Mouse (Mus musculus) left cerebral cortex, postnatal 4 days (tissue): Measurements from ENCODE around the gene Vmn1r116. TPM values are rescaled to one million over a fixed set of nuclear protein-coding genes. Genes with fewer than 3 reads are reported as not detected.
"Not testable (repeated sequence)": the region's sequence is repeated elsewhere in the genome, so short reads cannot be mapped to it uniquely, and the experiment has no call there.

Experiments used
- DNase-seq: peaks from one replicate; pipeline ENCODE4 v3.0.0-alpha.2; 2022
- intact Hi-C: fragments of 180-260 bp; cut with DNase I; formaldehyde crosslinking; loops from one replicate; pipeline ENCODE4 v1.15.1; 2025
- total RNA-seq, 2 experiments: library from RNA; stranded (reverse); gene quantifications; 2 replicates each; pipeline ENCODE4 v1.2.3; 2021

Vmn1r116 gene
- total RNA-seq, result not detected

DNA sequence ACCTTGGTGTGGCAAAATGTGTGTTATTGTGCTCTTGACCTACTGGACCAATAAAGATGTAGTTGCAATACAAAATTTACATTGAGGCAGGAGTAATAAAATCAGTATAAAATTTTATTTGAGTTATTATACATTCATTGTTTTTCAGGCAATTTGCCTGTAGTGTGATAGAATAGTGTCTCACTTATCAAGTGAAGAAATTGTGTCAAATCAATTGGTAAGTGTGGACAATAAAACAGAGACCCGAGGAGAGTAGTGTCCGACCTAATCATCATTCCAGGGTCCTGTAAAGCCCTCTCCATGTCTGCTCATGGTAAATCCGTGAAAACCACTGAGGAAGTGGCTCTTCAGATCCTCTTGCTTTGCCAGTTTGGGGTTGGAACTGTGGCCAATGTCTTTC, at the start of gene Vmn1r116:
TSS of gene Vmn1r116 (plus strand) at position 301 of the 400 bp plus-strand sequence.
- intact Hi-C loops, DNase-seq: not testable (repeated sequence)

DNA sequence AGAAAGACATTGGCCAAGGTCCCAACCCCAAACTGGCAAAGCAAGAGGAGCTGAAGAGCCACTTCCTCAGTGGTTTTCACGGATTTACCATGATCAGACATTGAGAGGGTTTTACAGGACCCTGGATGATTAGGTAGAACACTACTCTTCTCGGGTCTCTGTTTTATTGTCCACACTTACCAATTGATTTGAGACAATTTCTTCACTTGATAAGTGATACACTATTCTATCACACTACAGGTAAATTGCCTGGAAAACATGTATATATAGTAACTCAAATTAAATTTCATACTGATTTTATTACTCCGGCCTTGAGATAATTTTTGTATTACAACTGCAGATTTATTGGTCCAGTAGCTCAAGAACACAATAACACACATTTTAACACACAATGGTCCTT, 27.2 kb upstream of the Vmn1r116 start, which contains the start of gene Vmn1r115:
TSS of gene Vmn1r115 (minus strand) at position 101 of the 400 bp plus-strand sequence.
- intact Hi-C loops, DNase-seq: not testable (repeated sequence)

DNA sequence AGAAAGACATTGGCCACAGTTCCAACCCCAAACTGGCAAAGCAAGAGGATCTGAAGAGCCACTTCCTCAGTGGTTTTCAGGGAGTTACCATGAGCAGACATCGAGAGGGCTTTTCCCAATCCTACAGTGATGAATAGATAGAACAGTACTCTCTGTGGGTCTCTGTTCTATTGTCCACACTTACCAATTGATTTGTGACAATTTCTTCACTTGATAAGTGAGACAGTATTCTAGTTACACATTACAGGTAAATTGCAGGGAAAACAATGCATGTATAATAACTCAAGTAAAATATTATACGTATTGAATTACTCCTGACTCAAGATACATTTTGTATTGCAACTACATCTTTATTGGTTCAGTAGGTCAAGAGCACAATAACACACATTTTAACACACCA, 12.0 kb downstream of the Vmn1r116 start, which contains the start of gene Vmn1r117:
TSS of gene Vmn1r117 (minus strand) at position 101 of the 400 bp plus-strand sequence.
- DNase-seq, intact Hi-C loops: not testable (repeated sequence)

DNA sequence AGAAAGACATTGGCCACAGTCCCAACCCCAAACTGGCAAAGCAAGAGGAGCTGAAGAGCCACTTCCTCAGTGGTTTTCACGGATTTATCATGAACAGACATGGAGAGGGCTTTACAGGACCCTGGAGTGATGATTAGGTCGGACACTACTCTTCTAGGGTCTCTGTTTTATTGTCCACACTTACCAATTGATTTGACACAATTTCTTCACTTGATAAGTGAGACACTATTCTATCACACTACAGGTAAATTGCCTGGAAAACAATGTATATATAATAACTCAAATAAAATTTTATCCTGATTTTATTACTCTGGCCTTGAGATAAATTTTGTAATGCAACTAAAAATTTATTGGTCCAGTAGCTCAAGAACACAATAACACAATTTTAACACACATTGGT, 40.2 kb downstream of the Vmn1r116 start, which contains the start of gene Vmn1r118:
TSS of gene Vmn1r118 (minus strand) at position 101 of the 400 bp plus-strand sequence.
- intact Hi-C loops, DNase-seq: not testable (repeated sequence)

Other genes with a start within 250 kb of the Vmn1r116 start
- not detected for gene Vmn1r107, start 203.3 kb upstream of the Vmn1r116 start, total RNA-seq
- not detected for gene Vmn1r111, start 169.0 kb upstream of the Vmn1r116 start, total RNA-seq
- gene Gm10668, start 141.6 kb upstream of the Vmn1r116 start, total RNA-seq, result not detected
- gene Vmn1r112, start 101.1 kb upstream of the Vmn1r116 start, total RNA-seq, result not detected
- gene Vmn1r113, start 85.0 kb upstream of the Vmn1r116 start, total RNA-seq, result not detected
- gene Vmn1r114, start 60.1 kb upstream of the Vmn1r116 start, total RNA-seq, result not detected
- gene Vmn1r115, start 27.3 kb upstream of the Vmn1r116 start, total RNA-seq, result not detected
- not detected for gene Vmn1r117, start 11.9 kb downstream of the Vmn1r116 start, total RNA-seq
- not detected for gene Vmn1r118, start 40.1 kb downstream of the Vmn1r116 start, total RNA-seq
- not detected for gene Vmn1r119, start 140.2 kb downstream of the Vmn1r116 start, total RNA-seq
- gene Vmn1r120, start 181.5 kb downstream of the Vmn1r116 start, total RNA-seq, result not detected
- not detected for gene Vmn1r121, start 226.3 kb downstream of the Vmn1r116 start, total RNA-seq